Mouse (Mus musculus): ENCODE data around the gene Arhgap35. TPM values are rescaled to one million over a fixed set of nuclear protein-coding genes. Genes with fewer than 3 reads are reported as not detected.

The Arhgap35 gene
- total RNA-seq, 1 experiment from 2014 or later, result 8.2 TPM

DNA sequence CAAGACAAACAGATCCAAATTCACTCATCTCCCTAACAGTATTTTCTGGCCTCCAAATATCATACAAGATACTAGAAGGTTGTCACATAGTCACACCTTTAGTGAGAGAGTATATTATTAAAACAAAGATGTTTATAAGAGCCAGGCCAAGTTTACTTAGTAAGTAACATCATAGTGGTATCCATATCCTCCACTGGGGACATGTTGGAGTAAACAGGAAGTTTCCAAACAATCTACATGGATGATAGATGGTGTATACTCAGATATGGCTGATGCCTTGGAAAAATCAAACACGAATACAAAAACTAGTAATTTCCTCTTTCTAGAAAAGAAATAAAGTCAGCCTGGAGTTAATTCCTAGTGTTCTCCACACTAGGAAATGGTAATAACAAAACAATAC lies 65.5 kb downstream of the Arhgap35 start:
- no peak for ATAC-seq (replicated peaks; ENCODE audit: insufficient number of reproducible peaks, low FRiP score, low TSS enrichment, poor library complexity, severe bottlenecking)

GRCm38 (mm10) chr7:16544770-16545169 lies 70.0 kb downstream of the Arhgap35 start:
- ATAC-seq (replicated peaks; ENCODE audit: insufficient number of reproducible peaks, low FRiP score, low TSS enrichment, poor library complexity, severe bottlenecking), result no peak

DNA sequence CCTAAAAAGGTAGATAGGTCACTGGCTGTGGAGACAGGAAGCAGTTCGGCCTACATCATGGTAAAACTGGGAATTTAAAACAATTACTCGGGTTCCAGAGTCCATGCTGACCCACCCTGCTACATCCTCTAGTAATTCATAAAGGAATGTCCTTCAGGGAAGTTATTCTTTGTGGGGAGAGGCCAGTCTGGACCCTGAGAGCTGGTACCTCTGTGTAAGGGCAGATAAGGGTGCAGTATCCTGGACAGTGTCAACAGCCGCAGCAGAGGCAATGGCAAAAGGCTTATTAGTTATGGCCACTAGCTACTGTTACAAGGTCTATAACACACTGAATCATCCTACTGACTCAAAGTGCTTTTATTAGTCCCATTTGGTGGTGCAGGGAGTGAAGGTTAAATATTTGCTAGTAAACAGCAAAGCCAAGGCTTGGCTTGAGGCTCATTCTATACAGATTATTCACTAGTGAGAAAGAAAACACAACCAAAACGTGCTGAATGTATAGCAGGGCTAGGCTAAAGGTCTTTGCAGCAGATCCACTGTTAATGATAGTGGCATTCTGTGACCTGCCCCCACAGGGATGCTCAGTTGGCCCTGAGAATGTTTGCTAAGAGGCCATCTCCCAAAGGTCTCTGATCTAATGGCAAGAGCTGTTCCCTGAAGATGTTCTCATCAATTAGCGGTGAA lies 77.4 kb downstream of the Arhgap35 start:
- ATAC-seq (replicated peaks; ENCODE audit: insufficient number of reproducible peaks, low FRiP score, low TSS enrichment, poor library complexity, severe bottlenecking), result no peak

GRCm38 (mm10) chr7:16525995-16526394 lies 88.8 kb downstream of the Arhgap35 start:
- no peak for ATAC-seq (replicated peaks; ENCODE audit: insufficient number of reproducible peaks, low FRiP score, low TSS enrichment, poor library complexity, severe bottlenecking)

GRCm38 (mm10) chr7:16525448-16525847 lies 89.3 kb downstream of the Arhgap35 start:
- no peak for ATAC-seq (replicated peaks; ENCODE audit: insufficient number of reproducible peaks, low FRiP score, low TSS enrichment, poor library complexity, severe bottlenecking)

DNA sequence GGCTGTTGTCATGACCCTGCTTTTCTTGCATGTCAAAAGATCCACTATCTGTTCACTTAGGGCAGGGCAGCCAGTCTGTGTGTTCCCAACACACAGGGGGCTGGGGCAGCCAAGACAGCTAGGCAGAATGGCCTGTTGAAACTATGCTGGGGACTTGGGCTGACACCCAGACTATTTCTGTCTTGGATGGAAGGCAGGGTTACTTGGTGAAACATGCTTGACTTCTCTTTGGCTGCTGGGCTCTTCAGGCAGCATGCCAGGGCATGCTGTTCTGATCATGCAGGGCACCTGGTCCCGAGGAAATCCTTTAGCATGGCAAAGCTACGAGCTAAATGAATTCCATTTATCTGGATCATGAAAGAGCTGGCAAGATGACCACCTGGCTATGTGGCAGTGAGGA lies 90.5 kb downstream of the Arhgap35 start:
- ATAC-seq (replicated peaks; ENCODE audit: insufficient number of reproducible peaks, low FRiP score, low TSS enrichment, poor library complexity, severe bottlenecking), result no peak

- ATAC-seq (replicated peaks; ENCODE audit: insufficient number of reproducible peaks, low FRiP score, low TSS enrichment, poor library complexity, severe bottlenecking), result no peak
Observed at GRCm38 (mm10) chr7:16519310-16519709, 95.5 kb downstream of the Arhgap35 start.

GRCm38 (mm10) chr7:16517198-16517597 lies 97.6 kb downstream of the Arhgap35 start:
- no peak for ATAC-seq (replicated peaks; ENCODE audit: insufficient number of reproducible peaks, low FRiP score, low TSS enrichment, poor library complexity, severe bottlenecking)

DNA sequence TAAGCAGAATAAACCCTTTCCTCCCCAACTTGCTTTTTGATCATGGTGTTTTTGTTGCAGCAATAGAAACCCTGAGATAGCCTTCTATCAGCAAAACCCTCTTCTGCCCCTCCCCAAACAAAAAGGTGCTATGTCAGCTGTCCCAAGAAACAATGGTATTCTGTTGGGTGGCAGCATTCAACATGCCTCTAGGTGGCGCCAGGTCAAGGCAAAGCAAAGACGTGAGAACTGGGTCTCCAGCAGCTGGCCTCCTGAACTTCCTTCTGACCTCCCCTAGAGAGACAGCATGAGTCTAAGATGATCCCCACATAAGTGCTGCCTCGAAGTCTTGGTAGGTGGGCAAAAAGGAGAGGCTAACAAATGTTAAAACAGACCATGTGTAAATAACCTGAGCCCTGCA lies 107.5 kb downstream of the Arhgap35 start:
- no peak for ATAC-seq (replicated peaks; ENCODE audit: insufficient number of reproducible peaks, low FRiP score, low TSS enrichment, poor library complexity, severe bottlenecking)

GRCm38 (mm10) chr7:16505226-16505593 lies 109.6 kb downstream of the Arhgap35 start:
- no peak for ATAC-seq (replicated peaks; ENCODE audit: insufficient number of reproducible peaks, low FRiP score, low TSS enrichment, poor library complexity, severe bottlenecking)

GRCm38 (mm10) chr7:16504573-16505225 lies 110.1 kb downstream of the Arhgap35 start:
- ATAC-seq (replicated peaks; ENCODE audit: insufficient number of reproducible peaks, low FRiP score, low TSS enrichment, poor library complexity, severe bottlenecking), result no peak

- no peak for ATAC-seq (replicated peaks; ENCODE audit: insufficient number of reproducible peaks, low FRiP score, low TSS enrichment, poor library complexity, severe bottlenecking)
Observed at GRCm38 (mm10) chr7:16501571-16501970, 113.2 kb downstream of the Arhgap35 start.

- no peak for ATAC-seq (replicated peaks; ENCODE audit: insufficient number of reproducible peaks, low FRiP score, low TSS enrichment, poor library complexity, severe bottlenecking)
Observed at GRCm38 (mm10) chr7:16499671-16500104, 115.1 kb downstream of the Arhgap35 start.

GRCm38 (mm10) chr7:16496260-16496659 lies 118.5 kb downstream of the Arhgap35 start:
- ATAC-seq (replicated peaks; ENCODE audit: insufficient number of reproducible peaks, low FRiP score, low TSS enrichment, poor library complexity, severe bottlenecking), result no peak

- ATAC-seq (replicated peaks; ENCODE audit: insufficient number of reproducible peaks, low FRiP score, low TSS enrichment, poor library complexity, severe bottlenecking), result no peak; the same call in 1 of the 2 replicates
Observed at GRCm38 (mm10) chr7:16493361-16493760, 121.4 kb downstream of the Arhgap35 start.

- ATAC-seq (replicated peaks; ENCODE audit: insufficient number of reproducible peaks, low FRiP score, low TSS enrichment, poor library complexity, severe bottlenecking), result no peak
Observed at GRCm38 (mm10) chr7:16492211-16492610, 122.6 kb downstream of the Arhgap35 start.

- ATAC-seq (replicated peaks; ENCODE audit: insufficient number of reproducible peaks, low FRiP score, low TSS enrichment, poor library complexity, severe bottlenecking), result peak; percentile 62; the same call in 1 of the 2 replicates
Observed at GRCm38 (mm10) chr7:16491759-16492158, 123.0 kb downstream of the Arhgap35 start.

- no peak for ATAC-seq (replicated peaks; ENCODE audit: insufficient number of reproducible peaks, low FRiP score, low TSS enrichment, poor library complexity, severe bottlenecking)
Observed at GRCm38 (mm10) chr7:16489948-16490347, 124.8 kb downstream of the Arhgap35 start.

DNA sequence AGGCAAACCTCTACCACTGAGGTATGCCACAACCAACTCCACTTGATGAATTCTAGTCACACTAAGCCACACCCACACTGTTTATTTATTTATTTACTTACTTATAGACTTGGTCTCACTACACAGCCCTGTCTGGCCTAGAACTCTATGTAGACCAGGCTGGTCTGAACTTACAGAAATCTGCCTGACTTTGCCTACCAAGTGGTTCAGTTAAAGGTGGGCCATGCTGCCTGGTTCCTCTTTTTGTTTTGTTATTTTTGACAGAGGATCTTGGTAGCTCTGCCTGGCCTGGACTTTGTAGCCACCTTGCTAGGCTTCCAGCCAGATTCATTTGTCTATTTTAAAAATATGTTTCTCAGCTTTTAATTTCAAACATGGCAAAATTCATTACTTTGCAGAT lies 126.0 kb downstream of the Arhgap35 start:
- ATAC-seq (replicated peaks; ENCODE audit: insufficient number of reproducible peaks, low FRiP score, low TSS enrichment, poor library complexity, severe bottlenecking), result no peak

DNA sequence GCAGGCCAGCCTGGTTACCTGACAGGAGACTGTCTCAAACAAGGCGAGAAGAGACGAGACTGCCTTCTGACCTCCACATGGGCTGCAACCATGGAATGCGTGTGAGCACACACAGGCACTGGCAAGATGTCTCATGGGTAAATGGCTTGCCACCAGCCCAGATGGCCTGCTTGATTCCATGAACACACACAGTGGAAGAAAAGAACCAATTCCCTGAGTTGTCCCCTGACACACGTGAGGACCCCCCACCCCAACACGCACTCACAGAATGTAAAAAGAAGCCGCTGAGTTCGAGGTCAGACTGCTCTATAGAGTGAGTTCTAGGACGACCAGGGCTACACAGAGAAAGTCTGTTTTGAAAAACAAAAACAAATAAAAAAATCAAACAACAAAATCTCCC lies 137.2 kb downstream of the Arhgap35 start, which contains the start of gene Npas1:
Gene Npas1 (minus strand): TSS at position 101 of the 400 bp plus-strand sequence.
- 0 out of 2 replicates have a peak, but pooled peaks have one; percentile 9 for ATAC-seq (replicated peaks; ENCODE audit: insufficient number of reproducible peaks, low FRiP score, low TSS enrichment, poor library complexity, severe bottlenecking)

Measured in monocyte, adult 5-6 weeks (primary cell).